Mouse (Mus musculus): ENCODE results near the gene Retreg3. TPM values are rescaled to one million over a fixed set of nuclear protein-coding genes. Genes with fewer than 3 reads are reported as not detected.
"Not testable (repeated sequence)": the region's sequence is repeated elsewhere in the genome, so short reads cannot be mapped to it uniquely, and the experiment has no call there.

Retreg3 gene
- total RNA-seq, 4 experiments from 2014 or later, result 51.3 to 53.1 (median 52.4) TPM

DNA sequence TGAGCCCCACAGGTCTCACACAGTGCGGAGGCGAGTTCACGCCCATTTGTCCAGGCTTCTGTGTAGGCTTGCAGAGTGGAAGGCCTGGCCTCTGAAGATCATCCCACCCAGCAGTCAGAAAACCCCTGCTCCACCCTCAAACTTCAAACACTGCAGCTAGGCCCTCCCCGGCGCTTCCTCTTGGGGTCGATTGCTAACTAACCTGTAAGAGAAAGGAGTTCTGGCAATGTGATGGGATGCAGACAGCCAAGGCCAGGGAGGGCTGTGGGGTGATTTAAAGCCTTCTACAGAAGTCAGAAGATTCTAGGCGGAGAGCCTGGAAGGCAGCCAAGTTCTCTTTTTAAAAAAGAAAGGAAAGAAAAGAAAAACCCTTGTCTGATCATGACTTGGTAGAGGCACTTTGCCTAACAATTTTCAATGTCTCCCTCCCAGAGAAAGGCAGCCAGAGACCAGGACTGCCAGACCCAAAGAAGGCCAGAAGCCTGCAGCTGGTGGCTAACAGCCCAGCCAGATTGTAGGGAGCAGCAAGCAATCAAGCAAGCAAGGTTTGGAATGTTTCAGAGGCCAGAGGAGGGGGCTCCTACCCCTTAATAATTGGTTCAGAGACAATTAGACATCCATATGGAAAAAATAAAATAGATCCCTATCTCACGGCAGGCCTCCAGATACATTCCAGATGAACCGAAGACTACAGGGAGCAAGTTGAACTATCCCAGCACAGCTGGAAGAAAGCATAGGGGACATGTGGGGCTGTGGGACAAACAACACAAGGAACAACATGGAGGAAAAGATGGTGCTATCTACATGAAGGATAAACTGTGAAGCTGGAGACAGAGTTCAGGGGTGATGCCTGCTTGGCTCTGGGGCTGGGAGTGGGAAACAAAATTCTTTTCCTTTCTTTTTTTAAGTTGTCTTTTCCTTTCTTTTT lies 29.7 kb upstream of the Retreg3 start:
- no peak for DNase-seq (ENCODE audit: low spot score in 2 of 2)

DNA sequence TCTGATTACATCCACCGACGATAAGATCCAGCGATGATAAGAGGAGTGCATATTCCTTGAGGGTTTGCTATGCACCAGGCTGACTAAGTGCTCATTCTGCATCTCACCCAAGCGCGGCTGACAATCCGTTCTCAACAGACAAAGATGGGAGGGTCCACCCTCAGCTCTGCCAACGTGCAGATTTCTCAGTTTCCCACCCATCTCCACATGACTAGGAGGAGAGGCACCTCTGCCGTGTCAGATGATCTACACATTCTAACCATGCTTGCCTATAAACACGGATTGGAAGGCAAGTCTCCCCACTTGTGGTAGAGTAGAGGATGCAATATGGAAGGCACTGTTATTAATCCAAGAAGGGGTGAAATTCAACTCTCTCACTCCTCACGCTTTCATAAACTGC lies 29.1 kb upstream of the Retreg3 start:
- no peak for DNase-seq (ENCODE audit: low spot score in 2 of 2)

- DNase-seq (ENCODE audit: low spot score in 2 of 2), result no peak
These were observed 26.7 kb upstream of the Retreg3 start for GRCm38 (mm10) chr11:101146377-101146776.

- no peak for DNase-seq (ENCODE audit: low spot score in 2 of 2)
These were observed 23.9 kb upstream of the Retreg3 start for GRCm38 (mm10) chr11:101143338-101144225.

DNA sequence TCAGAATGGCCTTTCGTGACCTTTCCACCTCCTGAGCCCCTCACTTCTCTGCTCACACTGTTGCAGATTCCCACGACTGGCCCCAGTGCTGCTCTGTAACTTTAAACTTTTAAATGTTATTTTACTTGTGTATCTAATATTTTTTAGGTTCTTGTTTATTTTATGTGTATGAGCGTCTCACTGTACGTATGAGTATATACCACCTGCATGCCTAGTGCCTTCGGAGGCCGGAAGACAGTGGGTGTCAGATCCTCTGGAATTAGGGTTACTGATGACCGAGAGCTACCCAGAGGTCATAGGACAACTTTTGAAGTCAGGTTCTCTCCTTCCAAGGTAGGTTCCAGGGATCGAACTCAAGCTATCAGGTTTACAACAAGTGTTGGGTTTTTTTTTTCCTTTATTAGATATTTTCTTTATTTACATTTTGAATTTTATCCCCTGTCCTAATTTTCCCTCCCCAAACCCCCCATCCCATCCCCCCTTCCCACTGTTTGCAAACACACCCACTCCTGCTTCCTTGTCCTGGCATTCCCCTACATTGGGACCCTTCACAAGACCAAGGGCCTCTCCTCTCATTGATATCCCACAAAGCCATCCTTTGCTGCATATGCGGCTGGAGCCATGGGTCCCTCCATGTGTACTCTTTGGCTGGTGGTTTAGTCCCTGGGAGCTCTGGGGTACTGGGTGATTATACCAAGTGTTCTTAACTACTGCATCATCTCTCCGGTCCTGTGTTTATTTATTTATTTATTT lies 22.7 kb upstream of the Retreg3 start:
- no peak for DNase-seq (ENCODE audit: low spot score in 2 of 2)

- no peak for DNase-seq (ENCODE audit: low spot score in 2 of 2)
These were observed 21.4 kb upstream of the Retreg3 start for GRCm38 (mm10) chr11:101141088-101141487.

DNA sequence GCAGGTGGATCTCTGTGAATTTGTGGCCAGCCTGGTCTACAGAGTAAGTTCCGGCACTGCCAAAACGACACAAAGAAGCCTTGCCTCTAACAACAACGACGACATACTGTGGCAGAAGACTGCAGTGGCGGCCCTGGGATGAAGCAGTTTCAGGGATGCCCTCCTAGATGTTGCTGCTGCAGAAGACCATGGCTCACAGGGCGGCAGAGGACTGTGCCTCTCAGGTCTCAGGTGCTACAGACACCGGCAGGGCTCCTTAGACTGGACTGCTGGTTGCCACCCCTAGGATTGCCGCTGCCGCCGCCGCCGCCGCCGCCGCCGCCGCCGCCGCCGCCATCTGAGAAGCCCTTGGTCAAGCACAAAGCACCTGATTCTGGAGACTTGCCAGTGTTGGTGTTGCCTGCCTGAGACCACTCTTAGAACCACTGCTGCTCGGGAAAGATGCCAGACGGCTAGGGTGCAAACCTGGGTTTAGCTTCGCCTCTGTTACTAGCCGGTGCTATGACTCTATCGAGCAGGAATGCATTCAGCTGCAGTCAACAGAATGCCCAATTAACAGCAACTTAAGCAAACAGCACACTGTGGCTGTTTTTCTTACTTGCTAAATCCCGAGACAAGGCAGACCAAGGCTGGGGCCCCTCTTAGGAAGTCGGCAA lies 20.6 kb upstream of the Retreg3 start:
- DNase-seq (ENCODE audit: low spot score in 2 of 2), result no peak

- no peak for DNase-seq (ENCODE audit: low spot score in 2 of 2)
These were observed 19.0 kb upstream of the Retreg3 start for GRCm38 (mm10) chr11:101138536-101139181.

GRCm38 (mm10) chr11:101137000-101137399 lies 17.3 kb upstream of the Retreg3 start:
- no peak for DNase-seq (ENCODE audit: low spot score in 2 of 2)

DNA sequence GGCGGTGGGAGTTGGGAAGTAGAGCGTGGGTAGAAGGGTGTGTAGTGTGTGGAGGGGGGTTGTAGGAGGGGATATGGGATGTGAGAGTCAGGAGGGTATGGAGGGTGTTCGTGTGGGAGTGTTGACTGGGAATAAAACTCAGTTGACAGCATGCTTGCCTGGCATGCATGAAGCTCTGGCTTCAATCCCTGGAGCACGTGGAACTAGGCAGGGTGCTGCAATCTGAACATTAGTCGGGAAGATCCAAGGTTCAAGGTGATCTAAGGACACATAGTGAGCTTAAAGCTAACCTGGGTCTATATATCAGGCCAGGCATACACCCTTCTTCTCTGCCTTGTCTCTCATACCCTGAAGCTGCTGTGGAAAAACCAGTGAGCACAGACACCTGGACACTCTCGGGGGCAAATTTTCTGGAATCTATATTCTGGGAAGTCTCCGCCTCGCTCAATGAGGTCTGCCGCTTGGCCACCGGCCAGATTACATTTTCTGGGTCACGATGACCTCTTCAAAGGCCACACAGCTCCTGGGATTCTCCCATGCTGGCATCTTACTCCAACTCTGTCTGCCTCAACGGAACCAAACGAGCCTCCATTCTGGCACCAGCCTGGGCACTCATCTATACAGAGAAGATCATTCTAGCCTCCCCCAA lies 14.6 kb upstream of the Retreg3 start:
- DNase-seq (ENCODE audit: low spot score in 2 of 2), result no peak

- DNase-seq (ENCODE audit: low spot score in 2 of 2), result no peak
These were observed 13.3 kb upstream of the Retreg3 start for GRCm38 (mm10) chr11:101133037-101133436.

GRCm38 (mm10) chr11:101131701-101132100 lies 12.0 kb upstream of the Retreg3 start:
- no peak for DNase-seq (ENCODE audit: low spot score in 2 of 2)

DNA sequence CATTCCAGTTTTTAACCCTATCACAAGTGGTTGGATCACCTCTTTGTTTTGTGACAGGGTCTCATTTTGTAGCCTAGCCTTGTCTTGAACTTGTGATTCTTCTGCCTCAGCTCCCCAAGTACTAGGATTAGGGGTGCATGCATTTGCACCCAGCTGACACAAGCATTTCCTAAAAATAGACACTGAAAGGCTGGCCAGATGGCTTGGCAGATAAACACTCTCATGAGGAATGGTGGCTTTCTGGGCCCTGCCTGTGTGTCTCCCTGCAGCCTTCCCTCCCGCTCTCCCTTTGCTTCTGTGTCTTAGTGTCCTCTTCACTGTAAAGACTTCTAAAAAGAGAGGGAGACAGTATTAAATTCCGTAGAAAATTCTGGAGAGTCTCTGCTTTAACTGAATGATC lies 11.5 kb upstream of the Retreg3 start:
- no peak for DNase-seq (ENCODE audit: low spot score in 2 of 2)

GRCm38 (mm10) chr11:101130056-101130756 lies 10.5 kb upstream of the Retreg3 start:
- DNase-seq (ENCODE audit: low spot score in 2 of 2), result no peak

DNA sequence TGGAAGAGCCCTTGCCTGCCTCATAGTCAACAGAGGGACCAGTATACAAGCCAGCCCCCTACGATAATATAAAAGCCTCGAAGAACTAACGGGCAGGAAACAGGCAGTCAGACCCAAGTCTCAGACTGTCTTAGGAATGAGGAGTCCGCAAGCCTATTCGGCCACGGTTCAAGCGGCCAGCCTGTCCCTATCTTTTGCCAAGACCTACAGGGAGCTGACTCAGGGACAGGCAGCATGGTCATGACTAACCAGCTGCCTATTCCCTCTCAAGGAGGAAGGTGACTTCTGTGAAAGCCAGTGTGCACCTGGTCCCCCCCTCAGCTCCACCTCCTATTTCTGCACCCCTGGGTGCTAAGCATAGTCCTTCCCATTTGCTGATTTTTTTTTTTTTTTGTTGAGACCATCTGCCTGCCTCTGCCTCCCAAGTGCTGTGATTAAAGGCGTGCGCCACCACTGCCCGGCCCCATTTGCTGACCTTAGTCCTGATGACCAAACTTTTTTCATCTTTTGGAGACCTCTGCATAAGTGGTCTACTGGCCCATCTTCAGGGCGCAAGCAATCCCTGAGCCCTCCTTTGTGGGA lies 9.4 kb upstream of the Retreg3 start:
- DNase-seq (ENCODE audit: low spot score in 2 of 2), result no peak

- no peak for DNase-seq (ENCODE audit: low spot score in 2 of 2)
These were observed 7.4 kb upstream of the Retreg3 start for GRCm38 (mm10) chr11:101127075-101127474.

DNA sequence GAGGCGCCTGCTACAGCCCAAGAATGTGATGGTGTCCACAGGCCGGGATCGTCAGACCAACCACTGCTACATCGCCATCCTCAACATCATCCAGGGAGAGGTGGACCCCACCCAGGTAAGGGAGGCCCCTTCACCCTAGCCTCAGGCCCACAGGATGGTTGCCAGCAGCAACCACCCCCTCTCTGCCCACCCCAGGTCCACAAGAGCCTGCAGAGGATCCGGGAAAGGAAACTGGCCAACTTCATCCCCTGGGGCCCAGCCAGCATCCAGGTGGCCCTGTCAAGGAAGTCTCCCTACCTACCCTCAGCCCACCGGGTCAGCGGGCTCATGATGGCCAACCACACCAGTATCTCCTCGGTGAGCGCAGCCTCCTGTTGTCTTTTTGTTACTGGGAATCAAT lies 5.3 kb upstream of the Retreg3 start:
- DNase-seq (ENCODE audit: low spot score in 2 of 2), result not testable (repeated sequence)

DNA sequence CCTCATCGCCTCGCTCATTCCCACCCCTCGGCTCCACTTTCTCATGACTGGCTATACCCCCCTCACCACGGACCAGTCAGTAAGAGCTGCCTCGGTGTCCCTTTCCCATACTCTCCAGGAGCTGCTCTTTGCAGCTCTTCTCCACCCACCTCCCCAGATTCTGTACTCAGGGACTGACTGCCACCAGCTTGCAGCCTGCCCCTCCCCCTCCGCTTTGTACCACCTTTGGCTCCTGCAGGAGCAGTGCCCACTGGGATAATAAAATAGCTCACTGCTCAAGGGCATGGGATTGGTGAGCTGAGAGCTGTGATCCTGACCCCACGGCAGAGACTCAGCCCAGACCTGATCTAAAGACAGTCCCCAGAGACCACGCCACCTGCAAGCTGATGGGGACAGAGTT lies 4.8 kb upstream of the Retreg3 start:
- not testable (repeated sequence) for DNase-seq (ENCODE audit: low spot score in 2 of 2)
